Mouse (Mus musculus): ENCODE measurements around the gene Mob1b.
A peak's percentile ranks its signal among the peaks of the same experiment; 100 is the strongest.

Mob1b gene

GRCm38 (mm10) chr5:88720116-88721002 is at the start of gene Mob1b:
TSS of gene Mob1b (plus strand) at chr5:88720855.
- peak; percentile 88 for DNase-seq (ENCODE audit: low read depth, low spot score)

DNA sequence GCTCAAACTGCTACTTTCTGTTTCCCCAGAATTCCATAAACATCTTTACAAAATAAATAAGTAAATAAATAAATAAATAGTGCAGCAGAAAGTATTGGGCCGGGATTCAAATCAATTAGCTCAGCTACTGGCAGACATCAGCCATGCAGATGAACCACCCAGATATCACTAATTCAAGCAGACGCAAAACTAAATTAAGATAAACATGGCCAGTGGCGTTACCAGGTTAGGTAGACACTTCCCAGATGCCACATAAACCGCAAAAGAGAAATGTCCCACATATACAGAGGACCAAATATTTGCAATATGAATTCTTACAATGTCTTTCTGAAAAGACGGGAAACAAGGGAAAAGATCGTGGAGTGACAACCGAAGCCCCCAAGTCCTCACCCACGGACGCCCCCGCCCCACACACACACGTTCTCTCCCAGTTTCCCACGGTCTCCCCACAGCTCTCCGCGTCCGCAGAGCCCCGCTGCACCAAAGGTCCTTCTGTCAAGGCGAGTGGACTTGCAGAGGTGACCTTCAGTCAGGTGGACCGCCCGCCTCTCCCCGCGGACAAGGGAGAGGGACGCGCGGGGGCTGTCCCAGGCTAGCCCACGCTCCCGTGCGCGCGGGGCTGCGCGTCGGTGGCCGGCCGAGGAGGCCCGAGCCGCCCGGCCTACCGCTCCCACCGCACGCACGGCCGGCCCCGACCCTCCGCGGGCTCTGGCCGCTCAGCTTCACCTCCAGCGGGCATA is 45.8 kb upstream of the Mob1b start:
- no peak for DNase-seq (ENCODE audit: low read depth, low spot score)

GRCm38 (mm10) chr5:88675443-88676387 is 44.9 kb upstream of the Mob1b start, which contains the start of gene Grsf1:
TSS of gene Grsf1 (minus strand) at chr5:88676171.
- DNase-seq (ENCODE audit: low read depth, low spot score): peak; percentile 65

- no peak for DNase-seq (ENCODE audit: low read depth, low spot score)
Observed at GRCm38 (mm10) chr5:88678929-88679328, 41.7 kb upstream of the Mob1b start.

GRCm38 (mm10) chr5:88679341-88679740 is 41.3 kb upstream of the Mob1b start:
- DNase-seq (ENCODE audit: low read depth, low spot score): no peak

DNA sequence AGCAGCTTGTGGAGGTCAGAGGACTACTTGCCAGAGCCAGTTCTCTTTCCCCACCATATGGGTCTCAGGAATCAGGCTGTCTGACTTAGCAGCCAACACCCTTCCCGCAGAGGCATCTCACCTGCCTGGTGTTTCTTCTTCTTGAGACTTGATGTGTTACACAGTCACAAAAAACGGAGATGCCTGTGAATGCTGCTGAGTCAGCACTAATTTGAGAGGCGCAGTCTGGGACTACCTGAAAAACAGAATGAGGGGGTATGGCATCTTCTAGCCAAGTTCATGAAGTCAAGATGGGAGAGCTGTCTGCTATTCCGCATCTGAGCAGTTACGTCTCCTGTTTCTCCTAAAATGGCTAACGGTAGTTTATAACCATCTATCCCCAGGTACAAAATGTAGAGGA is 40.1 kb upstream of the Mob1b start:
- no peak for DNase-seq (ENCODE audit: low read depth, low spot score)

DNA sequence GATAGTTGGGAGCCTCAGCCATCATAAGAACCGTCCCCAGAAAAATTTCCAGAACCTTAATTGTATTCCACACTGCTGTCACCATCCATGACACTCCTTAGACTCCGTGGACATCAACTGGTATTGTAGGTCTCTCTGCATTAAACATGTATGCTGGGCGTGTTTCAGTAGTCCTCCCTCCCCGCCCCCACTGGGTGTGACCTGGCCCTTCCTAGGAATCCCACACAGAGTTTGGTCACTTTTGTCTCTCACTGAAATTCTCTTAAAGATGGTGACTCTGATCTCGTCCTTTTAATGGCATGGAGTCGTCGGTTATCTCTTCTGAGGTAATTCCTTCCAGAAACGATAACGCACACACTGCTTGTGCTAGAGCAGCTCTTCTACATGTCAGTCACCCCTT is 36.9 kb upstream of the Mob1b start:
- no peak for DNase-seq (ENCODE audit: low read depth, low spot score)

- DNase-seq (ENCODE audit: low read depth, low spot score): no peak
Observed at GRCm38 (mm10) chr5:88684226-88684625, 36.4 kb upstream of the Mob1b start.

- no peak for DNase-seq (ENCODE audit: low read depth, low spot score)
Observed at GRCm38 (mm10) chr5:88685306-88685705, 35.3 kb upstream of the Mob1b start.

GRCm38 (mm10) chr5:88685745-88686299 is 34.8 kb upstream of the Mob1b start:
- DNase-seq (ENCODE audit: low read depth, low spot score): no peak

- DNase-seq (ENCODE audit: low read depth, low spot score): no peak
Observed at GRCm38 (mm10) chr5:88687996-88688406, 32.7 kb upstream of the Mob1b start.

- DNase-seq (ENCODE audit: low read depth, low spot score): no peak
Observed at GRCm38 (mm10) chr5:88688583-88689187, 32.0 kb upstream of the Mob1b start.

- peak; percentile 40 for DNase-seq (ENCODE audit: low read depth, low spot score)
Observed at GRCm38 (mm10) chr5:88689279-88689938, 31.2 kb upstream of the Mob1b start.

- DNase-seq (ENCODE audit: low read depth, low spot score): no peak
Observed at GRCm38 (mm10) chr5:88690681-88691505, 29.8 kb upstream of the Mob1b start.

DNA sequence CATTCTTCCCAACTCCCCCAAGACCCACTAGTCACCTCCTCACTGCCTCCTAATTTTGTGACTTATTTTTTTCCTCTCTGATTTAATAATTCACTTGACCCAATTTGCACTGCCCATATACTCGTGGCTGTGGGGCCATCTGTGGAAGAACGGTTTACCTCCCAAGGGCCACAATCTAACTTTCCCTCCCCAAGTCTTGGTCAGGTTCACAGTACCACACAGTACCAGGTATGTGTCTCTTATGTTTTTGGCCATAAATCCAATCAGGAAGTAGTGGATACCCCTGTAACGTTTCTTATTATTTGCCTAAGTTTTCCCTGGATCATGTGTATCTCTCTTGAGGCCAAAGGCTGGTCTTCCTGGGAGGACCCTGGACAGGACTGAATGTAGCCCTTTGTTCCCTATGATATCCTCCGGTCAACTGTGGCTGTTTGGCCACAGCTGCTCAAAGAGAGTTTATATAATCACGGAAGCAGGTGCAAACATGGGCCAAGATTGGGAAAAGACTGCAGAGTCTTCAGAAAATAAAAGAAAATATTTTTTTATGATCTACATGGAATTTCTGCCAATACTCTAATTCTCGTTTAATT is 29.1 kb upstream of the Mob1b start:
- no peak for DNase-seq (ENCODE audit: low read depth, low spot score)

- DNase-seq (ENCODE audit: low read depth, low spot score): no peak
Observed at GRCm38 (mm10) chr5:88692586-88692985, 28.1 kb upstream of the Mob1b start.

DNA sequence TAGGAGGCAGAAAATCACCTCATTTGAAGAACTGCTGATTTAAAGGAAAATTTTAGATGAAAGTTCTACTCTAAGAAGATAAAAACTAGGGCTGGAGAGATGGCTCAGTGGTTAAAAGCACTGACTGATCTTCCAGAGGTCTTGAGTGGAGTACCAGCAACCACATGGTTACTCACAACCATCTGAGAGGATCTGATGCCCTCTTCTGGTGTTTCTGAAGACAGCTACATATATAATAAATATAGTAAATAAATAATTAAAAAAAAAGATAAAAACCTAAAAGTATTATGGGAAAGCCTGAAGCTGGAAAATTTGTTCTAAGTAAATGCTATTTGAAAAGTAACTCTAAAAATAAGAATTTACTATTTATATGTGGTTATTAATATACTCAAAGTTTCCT is 27.6 kb upstream of the Mob1b start:
- no peak for DNase-seq (ENCODE audit: low read depth, low spot score)

GRCm38 (mm10) chr5:88697291-88697690 is 23.4 kb upstream of the Mob1b start:
- DNase-seq (ENCODE audit: low read depth, low spot score): no peak
